Mouse (Mus musculus): Measurements from ENCODE around the gene Tsr3.

Tsr3 gene

DNA sequence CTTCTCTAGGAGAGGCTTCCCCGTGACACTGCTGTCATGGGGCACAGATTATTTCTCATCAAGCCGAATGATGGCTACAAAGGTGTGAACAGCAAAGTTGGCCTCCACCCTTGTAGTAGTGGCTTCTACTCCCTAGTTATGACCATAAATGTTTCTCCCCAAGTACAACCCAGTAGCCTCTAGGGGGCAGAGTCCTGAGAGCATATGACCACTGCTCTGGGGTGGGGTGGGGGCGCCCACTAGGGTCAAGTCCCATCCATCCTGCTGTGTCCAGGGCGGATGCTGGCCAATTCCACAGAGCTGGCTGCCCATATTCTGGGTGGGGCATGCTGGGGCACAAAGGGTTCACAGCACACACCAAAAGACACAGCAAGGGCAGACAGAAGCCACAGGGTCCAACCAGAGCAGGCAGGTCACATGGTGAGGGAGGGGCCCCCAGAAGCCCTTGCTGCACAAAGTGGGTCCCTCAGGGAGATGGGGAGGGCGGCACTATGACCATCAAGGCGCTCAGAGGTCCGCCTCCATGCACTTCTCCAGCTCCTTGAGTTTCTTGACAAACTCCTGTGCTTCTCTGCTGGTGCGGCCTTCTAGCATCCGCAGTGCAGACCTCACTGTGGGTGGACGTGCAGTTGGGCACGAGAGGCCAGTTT is 3.3 kb downstream of the Tsr3 start:
- no peak for DNase-seq (ENCODE audit: low spot score in 2 of 2)

DNA sequence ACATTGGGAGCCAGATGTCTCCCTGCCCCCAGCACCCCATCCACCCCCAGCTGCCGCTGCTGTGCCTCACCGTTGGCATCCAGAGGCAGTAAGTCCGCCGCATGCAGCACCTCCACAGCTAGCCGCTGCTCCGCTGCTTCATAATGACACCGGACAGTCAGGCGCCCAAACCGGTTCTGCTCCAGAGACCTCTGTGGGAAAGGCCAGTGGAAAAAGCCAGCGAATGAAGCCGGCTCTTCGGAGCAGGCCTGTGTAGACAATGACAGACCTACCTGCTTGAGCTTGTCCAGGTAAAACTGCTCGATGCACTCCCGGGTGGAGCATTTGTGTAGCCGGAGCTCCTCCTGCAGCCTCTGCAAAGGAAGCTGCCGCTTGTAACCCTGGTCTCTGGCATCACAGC is 4.3 kb downstream of the Tsr3 start:
- DNase-seq (ENCODE audit: low spot score in 2 of 2): no peak

DNA sequence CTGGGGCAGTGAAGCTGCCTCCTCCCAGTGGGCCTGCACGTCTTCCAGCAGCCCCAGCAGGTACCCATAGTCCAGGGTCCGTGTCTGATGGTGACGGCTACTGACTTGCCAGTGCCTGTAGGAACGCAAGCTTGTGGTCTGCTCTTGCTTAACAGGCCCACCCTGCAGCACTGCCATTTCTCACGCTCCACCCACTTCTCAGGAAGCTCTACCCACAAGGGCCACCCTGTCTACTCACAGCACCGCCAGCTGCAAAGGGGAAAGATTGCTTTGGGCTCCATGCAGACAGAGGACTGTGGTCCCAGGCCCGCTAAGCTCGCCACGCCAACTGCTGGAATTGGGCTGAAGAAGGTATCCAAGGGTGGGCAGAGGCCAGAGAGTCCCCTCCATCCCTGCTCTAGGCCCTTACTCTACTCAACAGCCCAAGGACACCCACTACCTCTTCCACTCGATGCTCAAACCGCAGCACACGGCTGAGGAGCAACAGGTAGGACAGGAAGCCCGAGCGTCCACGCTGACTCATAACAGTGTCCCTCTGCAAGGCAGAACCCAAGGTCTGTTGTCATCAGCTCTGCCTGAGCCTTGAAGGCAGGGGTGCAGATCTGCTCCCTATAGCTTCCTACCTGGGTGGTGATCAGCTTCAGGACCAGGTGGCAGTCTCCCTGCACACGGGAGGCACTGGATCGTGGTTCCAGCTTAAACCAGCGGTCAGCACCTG is 8.2 kb downstream of the Tsr3 start:
- DNase-seq (ENCODE audit: low spot score in 2 of 2): no peak

DNA sequence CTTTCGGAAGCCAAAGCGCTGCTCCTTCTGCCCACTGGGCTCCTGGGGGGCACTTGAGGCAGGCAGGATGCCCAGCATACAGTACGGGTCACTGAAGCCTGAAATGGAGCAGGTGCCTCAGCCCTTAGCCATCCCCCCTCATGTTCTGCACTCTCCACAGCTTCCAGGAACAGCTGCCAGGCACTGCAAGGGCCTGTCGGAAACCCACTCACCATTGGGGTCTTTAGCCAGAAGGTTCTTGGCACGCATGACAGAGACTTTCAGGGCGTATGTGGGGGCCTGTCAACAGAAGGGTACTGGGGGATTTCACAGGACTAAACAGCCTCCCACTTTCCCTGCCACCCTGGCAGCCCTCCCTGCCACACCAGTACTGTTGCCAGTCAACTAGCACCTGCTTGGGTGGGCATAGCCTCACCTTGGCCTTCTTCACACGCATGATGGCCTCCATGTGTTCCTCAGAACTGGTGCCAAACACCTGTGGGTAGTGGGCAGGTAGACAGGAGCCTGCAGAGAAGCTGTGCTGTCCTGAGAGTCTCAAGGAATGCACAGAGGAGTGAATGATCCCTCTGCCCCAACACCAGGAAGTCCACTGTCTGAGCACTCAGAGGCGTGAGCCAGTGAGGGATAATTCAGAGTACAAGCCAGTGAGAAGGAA is 10.3 kb downstream of the Tsr3 start:
- no peak for DNase-seq (ENCODE audit: low spot score in 2 of 2)

DNA sequence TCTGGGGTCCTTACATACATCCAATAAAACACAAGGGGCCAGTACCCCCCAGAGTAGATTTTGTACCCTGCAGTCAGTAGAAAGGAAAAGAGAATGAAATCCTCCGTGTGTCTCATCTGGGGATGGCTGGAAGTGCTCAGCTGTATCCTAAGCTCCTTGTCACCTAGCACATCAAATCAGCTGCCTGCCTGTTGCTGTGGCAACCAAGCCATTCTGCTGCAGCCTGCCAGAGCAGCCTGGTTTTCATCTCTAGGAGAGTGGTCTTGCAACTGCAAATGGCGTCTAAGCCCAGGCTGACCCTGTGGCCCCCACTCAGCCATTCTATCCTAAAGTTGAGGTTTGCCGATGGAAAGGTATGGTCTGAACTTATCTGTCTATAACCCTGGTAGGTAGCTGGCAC is 12.7 kb downstream of the Tsr3 start:
- no peak for DNase-seq (ENCODE audit: low spot score in 2 of 2)

DNA sequence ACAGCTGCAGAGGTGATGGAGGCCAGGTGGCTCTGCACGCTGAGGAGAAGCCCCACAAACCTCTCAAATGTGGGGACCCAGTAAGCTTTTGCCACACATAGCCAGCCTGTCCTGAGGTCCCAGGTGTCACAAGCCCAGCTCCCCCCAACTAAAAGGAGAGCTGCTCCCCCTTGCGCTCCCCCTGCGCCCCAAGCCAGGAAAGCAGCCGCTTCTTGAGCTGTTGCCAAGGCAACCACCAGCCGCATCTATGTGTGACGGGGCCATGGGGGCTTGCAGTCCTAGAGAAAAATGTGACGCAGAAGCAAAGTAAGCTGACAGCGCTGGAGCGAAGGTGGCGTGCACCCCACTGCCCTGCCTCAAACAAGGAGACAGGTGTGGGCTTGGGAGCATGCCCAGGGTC is 13.8 kb downstream of the Tsr3 start:
- DNase-seq (ENCODE audit: low spot score in 2 of 2): no peak

DNA sequence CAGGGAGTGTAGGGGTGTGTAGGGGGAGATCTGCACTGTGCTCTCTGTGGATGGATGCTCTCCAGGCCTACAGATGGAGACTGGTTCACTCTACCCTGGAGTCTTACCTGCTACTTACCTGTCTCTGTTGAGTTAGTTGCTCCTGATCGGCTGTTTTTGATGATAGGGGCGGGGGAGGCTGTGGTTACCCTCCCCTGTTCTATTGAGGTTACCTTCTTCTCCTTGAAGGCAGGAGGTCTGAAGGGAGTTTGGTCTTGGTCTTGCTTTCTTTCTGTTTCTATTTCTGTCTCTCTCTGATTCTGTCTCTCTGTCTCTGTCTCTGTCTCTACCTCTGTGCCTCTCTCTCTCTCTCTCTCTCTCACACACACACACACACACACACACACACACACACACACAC is 15.1 kb downstream of the Tsr3 start:
- no peak for DNase-seq (ENCODE audit: low spot score in 2 of 2)

DNA sequence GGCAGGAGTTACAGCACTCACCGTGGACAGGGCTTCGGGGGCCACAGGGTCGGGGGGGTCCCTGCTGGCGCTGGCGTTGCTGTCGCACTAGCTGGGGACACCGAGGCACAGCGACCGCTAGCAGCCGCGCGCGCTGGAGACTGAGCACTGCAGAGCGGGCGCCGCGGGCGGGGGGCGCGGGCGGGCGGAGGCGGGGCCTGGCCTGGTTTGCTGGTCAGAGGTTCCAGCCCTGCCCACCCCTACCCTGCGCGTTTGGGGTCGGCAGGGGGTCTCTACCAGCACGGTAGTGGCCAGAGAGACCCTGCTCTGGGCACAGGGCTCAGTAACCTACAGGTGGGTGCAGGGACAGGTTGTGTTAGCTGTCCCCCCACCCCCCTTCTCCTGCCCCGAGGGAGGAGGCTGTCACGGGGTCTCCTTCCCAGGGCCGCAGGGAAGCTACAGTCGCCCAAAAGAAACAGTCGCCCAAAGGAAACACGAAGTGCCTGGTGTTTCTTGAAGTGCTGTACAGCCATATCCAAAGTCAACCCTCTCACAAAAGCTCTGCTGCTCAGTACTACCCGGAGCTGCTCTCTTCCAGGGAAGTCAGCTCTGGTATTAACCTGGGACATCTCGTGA is 16.3 kb downstream of the Tsr3 start, which contains the start of gene Baiap3:
Baiap3 (minus strand) TSS at position 225 of the 615 bp plus-strand sequence.
- no peak for DNase-seq (ENCODE audit: low spot score in 2 of 2)

DNA sequence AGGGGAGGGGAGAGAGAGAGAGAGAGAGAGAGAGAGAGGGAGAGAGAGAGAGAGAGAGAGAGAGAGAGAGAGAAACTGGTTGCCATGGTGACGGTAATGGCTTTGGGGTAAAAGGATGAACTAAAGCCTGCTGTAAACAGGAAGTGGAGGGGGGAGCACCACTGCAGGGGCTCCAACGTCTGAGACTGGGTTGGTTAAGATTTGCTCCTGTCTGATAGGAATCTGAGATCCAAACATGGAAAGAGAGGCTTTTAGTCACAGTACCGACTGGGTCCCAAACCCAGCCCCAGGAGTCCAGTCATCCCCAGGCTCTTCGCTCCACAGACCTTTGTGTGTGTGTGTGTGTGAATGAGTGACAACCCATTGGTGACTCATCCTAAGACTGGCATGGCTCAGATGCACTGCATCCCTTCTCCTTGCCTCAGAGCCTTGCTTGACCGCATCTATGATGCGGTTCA is 17.9 kb downstream of the Tsr3 start:
- no peak for DNase-seq (ENCODE audit: low spot score in 2 of 2)

DNA sequence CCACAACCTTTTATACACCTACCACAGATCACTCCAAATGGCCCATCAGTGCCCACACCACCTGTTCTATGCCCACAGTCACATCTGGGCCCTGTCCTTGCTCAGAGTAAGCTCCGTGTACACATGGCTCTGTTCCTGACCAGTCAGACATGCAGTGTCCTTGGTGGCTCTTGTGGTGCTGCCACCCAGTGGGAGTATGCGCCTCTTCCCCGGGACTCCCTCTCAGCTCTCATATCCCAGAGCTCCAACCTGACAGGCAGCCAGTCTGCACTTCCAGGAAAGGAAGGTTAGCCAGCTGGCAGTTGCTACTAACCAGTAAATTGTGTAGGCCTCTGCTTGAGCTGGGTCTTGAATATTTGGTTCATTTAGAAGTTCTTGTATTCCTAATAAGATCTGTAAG is 24.5 kb downstream of the Tsr3 start:
- DNase-seq (ENCODE audit: low spot score in 2 of 2): no peak

DNA sequence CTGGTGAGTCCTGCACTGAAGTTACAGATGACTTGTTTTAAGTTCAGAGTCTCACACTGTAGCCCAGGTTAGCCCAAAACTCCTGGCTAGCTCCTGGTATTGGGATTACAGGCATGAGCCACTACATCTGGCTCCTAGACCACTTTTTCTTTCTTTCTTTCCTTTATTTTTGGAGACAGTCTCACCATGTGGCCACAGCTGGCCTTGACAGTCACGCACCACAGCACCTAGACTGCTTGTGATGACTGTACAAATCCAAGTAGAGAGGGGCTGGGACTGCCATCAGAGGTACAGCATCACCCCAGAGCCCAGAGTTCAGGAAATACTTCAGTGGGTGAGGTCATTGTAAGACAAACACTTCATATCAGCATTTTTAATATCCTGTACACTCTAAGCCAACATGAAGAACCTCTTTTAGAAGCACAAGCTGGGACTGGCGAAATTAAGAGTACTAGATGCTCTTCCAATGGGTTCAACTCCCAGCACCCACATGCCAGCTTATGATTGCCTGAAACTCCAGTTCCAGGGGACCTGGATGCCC is 30.9 kb downstream of the Tsr3 start:
- DNase-seq (ENCODE audit: low spot score in 2 of 2): no peak

DNA sequence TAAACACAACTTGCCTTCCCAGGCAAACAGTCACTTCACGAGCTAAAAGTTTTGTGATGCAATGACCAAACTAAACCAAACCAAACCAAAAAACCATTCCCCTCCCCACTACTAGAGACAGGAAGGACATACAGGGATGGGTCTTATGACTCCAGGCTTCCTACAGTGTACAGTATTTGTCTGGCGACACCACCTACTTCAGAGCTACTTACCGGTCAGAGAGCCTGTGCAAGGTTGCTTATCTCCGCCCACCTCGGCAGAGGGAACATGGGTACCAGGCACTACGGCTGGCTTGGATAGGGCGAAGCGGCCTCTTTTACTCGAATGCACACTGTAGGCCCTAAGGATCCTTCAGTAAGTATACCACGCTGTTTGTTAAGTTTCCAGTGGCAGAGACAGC is 32.4 kb downstream of the Tsr3 start:
- no peak for DNase-seq (ENCODE audit: low spot score in 2 of 2)

DNA sequence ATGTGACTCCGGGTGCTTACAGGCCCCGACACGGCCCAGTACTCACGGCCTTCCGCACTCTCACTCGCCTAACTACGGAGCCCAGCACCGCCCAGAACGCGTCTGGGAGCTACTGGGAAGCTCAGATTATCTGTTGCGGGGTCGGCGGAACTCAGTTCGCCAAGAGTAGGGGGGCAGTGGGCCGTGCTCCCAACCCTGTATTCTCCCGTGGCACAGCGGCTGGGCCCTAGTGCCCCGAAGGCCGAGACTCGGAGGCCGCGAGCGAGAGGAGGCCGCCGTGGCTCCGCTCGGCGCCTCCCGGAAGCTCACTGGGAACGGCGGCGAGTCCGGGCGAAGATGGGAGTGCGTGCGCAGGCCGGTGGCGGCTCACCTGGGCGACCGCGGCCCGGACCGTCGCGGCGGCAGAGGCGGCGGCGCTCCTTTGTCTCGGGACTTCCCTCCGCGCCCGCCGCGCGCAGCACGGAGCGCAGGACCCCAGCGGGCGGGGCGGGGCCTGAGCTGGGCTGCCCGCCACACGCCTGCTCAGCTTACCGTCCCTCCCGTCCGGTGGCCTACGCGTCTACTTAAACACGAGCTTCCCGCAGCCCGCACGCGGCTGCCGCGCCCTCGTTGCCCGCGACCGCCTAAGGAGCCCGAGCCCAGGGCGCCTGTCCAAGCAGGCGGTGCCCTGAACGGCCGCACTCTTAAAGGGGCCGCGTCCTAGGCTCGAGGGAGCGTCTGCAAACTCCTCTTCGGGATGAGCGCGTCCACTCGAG is 33.2 kb downstream of the Tsr3 start:
- DNase-seq (ENCODE audit: low spot score in 2 of 2): peak; percentile 78 to 79

DNA sequence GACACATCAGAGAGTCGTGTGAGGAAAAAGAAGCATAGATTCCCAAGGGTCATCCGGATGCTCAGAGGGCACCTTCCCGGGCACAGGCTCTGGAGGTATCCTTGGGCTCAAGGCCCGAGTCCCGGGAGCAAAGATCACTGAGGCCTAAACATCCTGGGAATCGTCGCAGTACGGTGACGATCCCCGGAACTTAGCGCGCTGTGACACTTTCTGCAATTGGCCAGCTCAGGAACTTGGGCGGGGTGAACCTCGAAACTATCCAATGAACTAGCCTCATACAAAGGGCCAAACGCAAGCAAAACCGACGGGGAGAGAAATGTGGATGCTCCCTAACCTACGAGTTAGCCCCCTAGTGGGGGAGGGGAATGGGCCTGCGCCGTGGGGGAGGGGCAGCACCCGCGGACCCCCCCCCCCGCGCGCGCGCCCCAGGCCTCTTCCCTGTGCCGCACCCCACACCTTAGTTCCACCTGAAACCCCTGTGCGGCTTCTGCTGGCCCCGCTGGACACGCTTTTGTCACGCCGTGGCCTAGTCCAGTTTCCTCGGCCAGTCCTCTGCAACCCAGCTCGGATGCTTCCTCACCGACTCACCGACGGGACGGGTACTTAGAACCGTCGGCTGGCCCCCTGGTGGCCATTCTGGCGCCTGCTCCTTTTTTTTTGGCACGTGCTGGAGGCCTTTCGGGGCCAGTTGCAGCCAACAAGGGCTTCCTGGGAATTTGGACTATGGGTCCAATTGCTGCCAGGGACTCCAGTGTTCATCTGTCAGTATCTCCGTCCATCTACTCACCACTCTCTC is 33.9 kb downstream of the Tsr3 start:
- peak; percentile 91 to 93 for DNase-seq (ENCODE audit: low spot score in 2 of 2)

DNA sequence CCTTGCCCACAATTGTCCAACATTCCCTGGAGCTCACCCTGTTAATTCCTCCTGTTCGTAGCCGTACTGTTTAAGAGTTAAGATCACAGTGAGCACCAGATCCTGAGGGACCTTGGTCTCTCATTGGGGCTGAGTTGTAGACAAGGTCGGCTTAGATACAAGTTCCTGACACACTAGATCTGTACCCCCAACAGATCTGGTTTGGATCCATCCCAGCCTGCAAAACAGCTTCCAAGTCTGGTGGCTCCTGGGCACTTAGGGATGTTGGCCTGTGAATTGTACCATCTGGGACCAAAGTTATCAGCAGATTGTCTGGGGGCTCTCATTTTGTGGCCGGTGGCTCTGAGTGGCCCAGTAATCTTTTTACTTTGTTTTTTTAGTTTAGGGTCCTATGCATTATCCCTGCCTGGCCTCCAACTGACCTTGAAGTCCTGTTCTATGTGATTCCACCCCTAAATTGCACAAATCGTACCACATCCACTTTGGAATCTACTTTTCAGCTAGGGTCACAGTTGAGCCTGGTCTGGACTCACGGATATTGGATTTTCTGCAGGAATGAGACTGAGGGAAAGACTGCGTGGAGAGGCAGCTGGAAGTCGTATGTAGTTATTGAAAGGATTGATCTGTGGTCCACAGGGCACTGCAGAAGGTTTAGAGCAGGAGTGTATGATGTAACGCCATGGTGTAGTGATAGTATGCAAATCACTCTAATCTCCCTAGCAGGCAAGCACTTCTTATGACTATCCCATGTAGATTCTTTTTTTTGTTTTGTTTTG is 34.8 kb downstream of the Tsr3 start, which contains the start of gene Ube2i:
Ube2i (minus strand) TSS at position 52 of the 776 bp plus-strand sequence.
- no peak for DNase-seq (ENCODE audit: low spot score in 2 of 2)

DNA sequence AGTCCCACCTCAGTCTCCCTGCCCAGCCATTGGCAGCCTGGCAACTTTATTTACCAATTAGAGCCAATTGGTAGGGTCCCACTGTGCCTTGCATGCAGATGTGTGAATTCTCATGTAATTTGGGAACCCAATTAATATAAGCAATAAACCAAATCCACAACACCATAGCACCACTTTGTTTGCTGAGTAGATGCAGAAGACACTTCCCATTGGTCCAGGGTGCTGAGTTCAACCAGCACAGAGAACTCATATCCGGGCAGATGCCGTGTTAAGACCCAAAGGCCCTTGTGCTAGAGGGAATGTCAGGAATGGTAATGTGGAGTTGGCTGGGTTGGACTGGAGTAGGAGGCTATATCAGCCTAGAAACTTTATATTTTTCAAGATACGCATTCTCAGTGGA is 35.9 kb downstream of the Tsr3 start:
- no peak for DNase-seq (ENCODE audit: low spot score in 2 of 2)

DNA sequence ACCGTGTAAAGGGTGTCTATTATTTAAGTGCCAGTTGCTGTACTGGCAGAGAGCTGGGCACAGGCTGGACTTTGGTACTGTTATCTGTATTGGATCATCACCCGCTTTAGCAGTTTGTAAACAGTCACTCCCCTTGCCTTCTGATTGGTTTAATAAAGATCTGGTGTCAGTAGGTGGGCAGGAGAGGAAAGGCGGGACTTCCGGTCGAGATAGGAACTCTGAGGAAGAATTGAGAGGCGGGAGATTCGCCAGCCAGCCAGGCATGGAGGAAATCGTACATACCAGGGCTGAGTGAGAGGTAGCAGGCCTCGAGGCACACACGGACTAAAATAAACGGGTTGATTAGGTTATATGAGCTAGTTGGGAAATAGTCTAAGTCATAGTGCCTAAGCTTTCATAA is 42.2 kb downstream of the Tsr3 start:
- DNase-seq (ENCODE audit: low spot score in 2 of 2): peak in 1 of 2 experiments; percentile 29

DNA sequence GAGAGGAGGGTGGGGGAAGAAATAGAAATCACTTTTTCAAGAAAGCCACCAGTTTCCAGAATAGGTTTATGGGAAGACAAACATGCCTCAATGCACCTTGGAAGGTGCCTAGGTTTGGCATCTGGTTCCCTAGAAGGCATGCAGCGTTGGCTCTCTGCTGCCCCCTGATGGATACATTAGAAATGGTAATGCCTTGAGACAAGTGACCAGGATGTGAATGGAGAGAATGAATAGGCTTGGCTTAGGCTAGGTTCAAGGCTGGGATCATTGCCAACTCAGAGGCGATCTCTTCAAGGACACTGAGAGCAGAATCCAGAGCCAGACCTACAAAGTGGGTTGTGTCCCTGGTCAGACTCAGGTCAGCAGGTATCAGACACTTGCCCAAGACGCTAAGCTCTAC is 45.1 kb downstream of the Tsr3 start:
- DNase-seq (ENCODE audit: low spot score in 2 of 2): peak; percentile 33 to 65

DNA sequence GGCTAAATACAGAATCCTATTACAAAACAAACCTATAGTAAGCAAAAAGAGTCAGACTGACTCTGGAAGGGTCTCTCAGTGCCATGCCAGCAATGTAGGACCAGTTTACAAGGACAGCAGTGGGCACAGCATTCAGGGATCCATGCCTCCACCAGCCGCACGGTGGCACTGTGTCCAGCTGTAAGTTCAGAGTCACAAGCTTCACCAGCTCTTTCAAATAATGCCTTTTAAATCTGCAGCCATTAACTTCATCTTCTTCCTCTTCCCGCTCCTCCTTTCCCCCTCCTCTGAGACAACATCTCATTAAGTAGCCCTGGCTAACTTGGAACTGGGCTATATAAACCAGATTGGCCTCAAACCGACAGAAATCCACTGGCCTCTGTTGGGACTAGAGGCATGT is 48.9 kb downstream of the Tsr3 start:
- peak in 1 of 2 experiments; percentile 14 for DNase-seq (ENCODE audit: low spot score in 2 of 2)

DNA sequence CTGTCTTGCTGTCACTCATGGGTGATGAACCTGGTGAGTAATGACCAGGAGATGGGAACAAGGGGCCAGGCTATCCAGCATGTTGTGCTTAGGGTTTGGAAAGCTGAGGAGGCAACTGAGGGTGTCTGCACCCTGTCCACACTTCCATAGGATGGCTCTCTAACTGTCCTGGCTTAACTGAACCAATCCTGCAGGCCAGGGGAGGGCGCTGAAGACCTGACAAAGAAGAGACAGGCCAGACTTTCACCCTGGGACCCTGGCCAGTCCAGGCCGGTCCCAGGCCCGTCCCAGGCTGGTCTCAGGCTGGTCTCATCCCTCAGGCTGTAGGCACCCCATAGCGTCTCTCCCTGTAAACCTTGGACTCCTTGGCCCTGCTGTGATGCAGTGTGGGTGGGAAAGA is 50.4 kb downstream of the Tsr3 start:
- no peak for DNase-seq (ENCODE audit: low spot score in 2 of 2)

Data from spleen, postnatal 14 days (tissue).